Mouse (Mus musculus): ENCODE measurements around the gene Adamtsl5. TPM values are rescaled to one million over a fixed set of nuclear protein-coding genes. Genes with fewer than 3 reads are reported as not detected.

Adamtsl5 gene
- polyA plus RNA-seq, 1 experiment from 2014 or later = 0.26 TPM

GRCm38 (mm10) chr10:80300672-80301181 is 47.5 kb downstream of the Adamtsl5 start:
- H3K27me3 ChIP-seq (ENCODE audit: control insufficient read depth, insufficient read depth, low read length) = no peaks in the 10 kb centered on the region
- peak overlapping the region; percentile 99 for H3K27ac ChIP-seq (replicated peaks; ENCODE audit: low read depth, low read length)
- H3K4me2 ChIP-seq (ENCODE audit: low read length) = peak overlapping the region; percentile 96
- peaks cover 60% of the 10 kb centered on the region for H3K4me1 ChIP-seq (ENCODE audit: control insufficient read depth, insufficient read depth, low read length)
- ATAC-seq (ENCODE audit: low FRiP score, low TSS enrichment) (peak; percentile 80), DNase-seq (peak; percentile 93)
- peak overlapping the region; percentile 89 for H3K4me3 ChIP-seq (replicated peaks; ENCODE audit: low read depth, low read length)
- peak overlapping the region; percentile 99 for H3K9ac ChIP-seq (replicated peaks; ENCODE audit: low read length)
- 6% methylated on average over 11 of the region's 11 CpGs for WGBS
- H3K36me3 ChIP-seq (ENCODE audit: control insufficient read depth, insufficient read depth, low read length) = peaks cover 38% of the 10 kb centered on the region
- H3K9me3 ChIP-seq (ENCODE audit: control insufficient read depth, low read length) = no peaks in the 10 kb centered on the region

- ATAC-seq (ENCODE audit: low FRiP score, low TSS enrichment) = no peak
- Histone ChIP-seq H3K36me3 (ENCODE audit: control insufficient read depth, insufficient read depth, low read length) (peaks cover 32% of the 10 kb centered on the region), H3K27ac (replicated peaks; ENCODE audit: low read depth, low read length) (peak overlapping the region; percentile 99), H3K9me3 (ENCODE audit: control insufficient read depth, low read length) (no peaks in the 10 kb centered on the region), H3K9ac (replicated peaks; ENCODE audit: low read length) (peak overlapping the region; percentile 99), H3K27me3 (ENCODE audit: control insufficient read depth, insufficient read depth, low read length) (no peaks in the 10 kb centered on the region), H3K4me1 (ENCODE audit: control insufficient read depth, insufficient read depth, low read length) (peaks cover 65% of the 10 kb centered on the region), H3K4me3 (replicated peaks; ENCODE audit: low read depth, low read length) (peak overlapping the region; percentile 89), H3K4me2 (ENCODE audit: low read length) (peak overlapping the region; percentile 96)
- no peak for DNase-seq
- WGBS = 31% methylated on average over 10 of the region's 10 CpGs
Observed at GRCm38 (mm10) chr10:80299824-80300223, 48.4 kb downstream of the Adamtsl5 start.

- Histone ChIP-seq H3K27me3 (ENCODE audit: control insufficient read depth, insufficient read depth, low read length) (no peaks in the 10 kb centered on the region), H3K9ac (replicated peaks; ENCODE audit: low read length) (peak overlapping the region; percentile 99), H3K4me3 (replicated peaks; ENCODE audit: low read depth, low read length) (peak overlapping the region; percentile 89), H3K27ac (replicated peaks; ENCODE audit: low read depth, low read length) (peak overlapping the region; percentile 99), H3K9me3 (ENCODE audit: control insufficient read depth, low read length) (no peaks in the 10 kb centered on the region), H3K4me2 (ENCODE audit: low read length) (peak overlapping the region; percentile 96), H3K4me1 (ENCODE audit: control insufficient read depth, insufficient read depth, low read length) (peaks cover 60% of the 10 kb centered on the region), H3K36me3 (ENCODE audit: control insufficient read depth, insufficient read depth, low read length) (peaks cover 32% of the 10 kb centered on the region)
- 4% methylated on average over 15 of the region's 15 CpGs for whole genome bisulfite sequencing
- ATAC-seq (ENCODE audit: low FRiP score, low TSS enrichment) (no peak), DNase-seq (peak; percentile 80)
Observed at GRCm38 (mm10) chr10:80299301-80299700, 48.9 kb downstream of the Adamtsl5 start.

GRCm38 (mm10) chr10:80298571-80299281 is 49.5 kb downstream of the Adamtsl5 start:
- H3K4me1 ChIP-seq (ENCODE audit: control insufficient read depth, insufficient read depth, low read length) = peaks cover 58% of the 10 kb centered on the region
- peaks cover 32% of the 10 kb centered on the region for H3K36me3 ChIP-seq (ENCODE audit: control insufficient read depth, insufficient read depth, low read length)
- WGBS = 2% methylated on average over 26 of the region's 26 CpGs
- ATAC-seq (ENCODE audit: low FRiP score, low TSS enrichment) (peak; percentile 86), DNase-seq (peak; percentile 96)
- H3K27me3 ChIP-seq (ENCODE audit: control insufficient read depth, insufficient read depth, low read length) = no peaks in the 10 kb centered on the region
- H3K4me2 ChIP-seq (ENCODE audit: low read length) = peak overlapping the region; percentile 96
- peak overlapping the region; percentile 89 for H3K4me3 ChIP-seq (replicated peaks; ENCODE audit: low read depth, low read length)
- H3K27ac ChIP-seq (replicated peaks; ENCODE audit: low read depth, low read length) = peak overlapping the region; percentile 99
- peak overlapping the region; percentile 99 for H3K9ac ChIP-seq (replicated peaks; ENCODE audit: low read length)
- H3K9me3 ChIP-seq (ENCODE audit: control insufficient read depth, low read length) = no peaks in the 10 kb centered on the region

- Histone ChIP-seq H3K27ac (replicated peaks; ENCODE audit: low read depth, low read length) (peak overlapping the region; percentile 99), H3K4me3 (replicated peaks; ENCODE audit: low read depth, low read length) (peak overlapping the region; percentile 10; the same call in 1 of the 2 replicates), H3K9me3 (ENCODE audit: control insufficient read depth, low read length) (no peaks in the 10 kb centered on the region), H3K27me3 (ENCODE audit: control insufficient read depth, insufficient read depth, low read length) (no peaks in the 10 kb centered on the region), H3K9ac (replicated peaks; ENCODE audit: low read length) (peak overlapping the region; percentile 60; the same call in 1 of the 2 replicates), H3K4me2 (ENCODE audit: low read length) (peak overlapping the region; percentile 96), H3K4me1 (ENCODE audit: control insufficient read depth, insufficient read depth, low read length) (peaks cover 59% of the 10 kb centered on the region), H3K36me3 (ENCODE audit: control insufficient read depth, insufficient read depth, low read length) (peaks cover 29% of the 10 kb centered on the region)
- DNase-seq = no peak
- 66% methylated on average over 8 of the region's 8 CpGs for WGBS
- no peak for ATAC-seq (ENCODE audit: low FRiP score, low TSS enrichment)
Observed at GRCm38 (mm10) chr10:80297526-80298133, 50.6 kb downstream of the Adamtsl5 start.

- Histone ChIP-seq H3K36me3 (ENCODE audit: control insufficient read depth, insufficient read depth, low read length) (peaks cover 21% of the 10 kb centered on the region), H3K4me3 (replicated peaks; ENCODE audit: low read depth, low read length) (peak overlapping the region; percentile 42), H3K9me3 (ENCODE audit: control insufficient read depth, low read length) (no peaks in the 10 kb centered on the region), H3K9ac (replicated peaks; ENCODE audit: low read length) (peak overlapping the region; percentile 60), H3K27me3 (ENCODE audit: control insufficient read depth, insufficient read depth, low read length) (no peaks in the 10 kb centered on the region), H3K4me2 (ENCODE audit: low read length) (peak overlapping the region; percentile 96), H3K27ac (replicated peaks; ENCODE audit: low read depth, low read length) (peak overlapping the region; percentile 99), H3K4me1 (ENCODE audit: control insufficient read depth, insufficient read depth, low read length) (peaks cover 53% of the 10 kb centered on the region)
- WGBS = 91% methylated on average over 5 of the region's 5 CpGs
- no peak for DNase-seq
- ATAC-seq (ENCODE audit: low FRiP score, low TSS enrichment) = no peak
Observed at GRCm38 (mm10) chr10:80296824-80297223, 51.4 kb downstream of the Adamtsl5 start.

DNA sequence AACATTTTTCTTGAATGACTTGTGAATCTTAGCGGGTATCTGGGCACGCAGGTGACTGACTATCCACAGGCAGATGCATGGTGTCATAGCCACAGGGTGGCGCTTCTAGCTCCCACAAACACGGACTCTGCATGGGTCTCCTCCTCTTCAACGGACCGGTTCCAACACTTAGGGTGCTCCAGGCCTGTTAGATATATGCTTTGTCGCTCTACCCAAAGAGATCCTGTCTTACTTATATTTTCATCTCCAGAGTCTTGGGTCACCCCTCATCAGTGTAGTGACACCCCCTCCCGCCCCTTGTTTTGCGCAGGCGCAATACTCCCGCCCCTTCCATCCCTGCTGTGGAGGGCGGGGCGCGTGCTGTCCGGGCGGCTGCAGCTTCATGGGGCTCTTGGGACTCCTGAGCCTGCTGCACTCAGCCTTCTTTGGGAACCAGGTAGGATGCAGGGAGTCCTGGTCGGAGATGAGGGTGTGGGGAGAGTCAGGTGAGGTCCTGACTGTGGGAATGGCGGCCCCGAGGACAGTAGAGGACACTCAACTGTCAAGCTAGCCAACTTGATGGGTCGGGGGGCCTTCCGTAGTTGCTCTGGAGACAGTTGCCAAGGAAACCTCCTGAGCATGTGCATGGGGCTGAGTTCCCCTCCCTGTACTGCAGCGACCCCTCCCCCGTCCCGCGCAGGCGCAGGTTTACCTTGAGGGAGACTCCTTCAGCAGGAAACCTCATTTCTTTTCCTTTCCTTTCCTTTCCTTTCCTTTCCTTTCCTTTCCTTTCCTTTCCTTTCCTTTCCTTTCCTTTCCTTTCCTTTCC is 52.4 kb downstream of the Adamtsl5 start, which contains the start of gene Apc2:
Gene Apc2, plus strand, starts transcription at position 360 of the 808 bp plus-strand sequence.
- DNase-seq = peak; percentile 95
- Histone ChIP-seq H3K4me2 (ENCODE audit: low read length) (peak within 1 kb of the TSS; percentile 96), H3K27ac (replicated peaks; ENCODE audit: low read depth, low read length) (peak within 1 kb of the TSS; percentile 99), H3K4me3 (replicated peaks; ENCODE audit: low read depth, low read length) (peak within 1 kb of the TSS; percentile 42), H3K9ac (replicated peaks; ENCODE audit: low read length) (peak within 1 kb of the TSS; percentile 60), H3K36me3 (ENCODE audit: control insufficient read depth, insufficient read depth, low read length) (peaks cover 21% of the 10 kb centered on the region), H3K4me1 (ENCODE audit: control insufficient read depth, insufficient read depth, low read length) (peaks cover 48% of the 10 kb centered on the region), H3K9me3 (ENCODE audit: control insufficient read depth, low read length) (no peaks in the 10 kb centered on the region), H3K27me3 (ENCODE audit: control insufficient read depth, insufficient read depth, low read length) (no peaks in the 10 kb centered on the region)
- peak; percentile 47 for ATAC-seq (ENCODE audit: low FRiP score, low TSS enrichment)
- 1% methylated on average over 26 of the region's 26 CpGs for WGBS

GRCm38 (mm10) chr10:80294788-80295303 is 53.4 kb downstream of the Adamtsl5 start:
- ATAC-seq (ENCODE audit: low FRiP score, low TSS enrichment) = no peak
- Histone ChIP-seq H3K27ac (replicated peaks; ENCODE audit: low read depth, low read length) (peak overlapping the region; percentile 99; the same call in 1 of the 2 replicates), H3K27me3 (ENCODE audit: control insufficient read depth, insufficient read depth, low read length) (no peaks in the 10 kb centered on the region), H3K4me1 (ENCODE audit: control insufficient read depth, insufficient read depth, low read length) (peaks cover 43% of the 10 kb centered on the region), H3K9me3 (ENCODE audit: control insufficient read depth, low read length) (no peaks in the 10 kb centered on the region), H3K36me3 (ENCODE audit: control insufficient read depth, insufficient read depth, low read length) (peaks cover 21% of the 10 kb centered on the region), H3K4me3 (replicated peaks; ENCODE audit: low read depth, low read length) (no peak overlapping the region), H3K4me2 (ENCODE audit: low read length) (peak overlapping the region; percentile 96), H3K9ac (replicated peaks; ENCODE audit: low read length) (peak overlapping the region; percentile 60)
- 44% methylated on average over 7 of the region's 7 CpGs for WGBS
- no peak for DNase-seq
